Mouse (Mus musculus) kidney, adult 9 months (tissue): ENCODE data around the gene Pi4k2a.

Experiments used
- DNase-seq: peaks from one replicate; pipeline ENCODE4 v3.0.0; 2022

Gene Pi4k2a

GRCm38 (mm10) chr19:42089748-42090595 is at the start of gene Pi4k2a:
Gene Pi4k2a (plus strand): TSS chr19:42090470.
- peak; percentile 100 for DNase-seq

DNA sequence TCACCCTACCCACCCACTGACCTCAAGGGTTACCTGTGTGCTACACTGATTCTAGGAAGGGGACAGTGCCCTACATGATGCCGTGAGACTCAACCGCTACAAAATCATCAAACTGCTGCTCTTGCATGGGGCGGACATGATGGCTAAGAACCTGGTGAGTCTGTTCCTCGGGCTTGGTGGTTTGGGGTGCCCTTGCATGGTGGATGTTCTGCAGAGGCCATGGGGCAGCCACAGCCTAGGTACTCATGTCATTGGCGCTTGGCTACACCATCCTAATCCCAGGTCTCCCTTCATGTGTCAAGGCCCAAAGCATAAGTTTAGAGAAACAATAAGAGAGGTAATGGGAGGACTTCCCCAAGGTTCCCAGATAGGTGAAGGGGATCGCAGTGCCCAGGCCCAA is 46.3 kb upstream of the Pi4k2a start:
- DNase-seq = no peak

DNA sequence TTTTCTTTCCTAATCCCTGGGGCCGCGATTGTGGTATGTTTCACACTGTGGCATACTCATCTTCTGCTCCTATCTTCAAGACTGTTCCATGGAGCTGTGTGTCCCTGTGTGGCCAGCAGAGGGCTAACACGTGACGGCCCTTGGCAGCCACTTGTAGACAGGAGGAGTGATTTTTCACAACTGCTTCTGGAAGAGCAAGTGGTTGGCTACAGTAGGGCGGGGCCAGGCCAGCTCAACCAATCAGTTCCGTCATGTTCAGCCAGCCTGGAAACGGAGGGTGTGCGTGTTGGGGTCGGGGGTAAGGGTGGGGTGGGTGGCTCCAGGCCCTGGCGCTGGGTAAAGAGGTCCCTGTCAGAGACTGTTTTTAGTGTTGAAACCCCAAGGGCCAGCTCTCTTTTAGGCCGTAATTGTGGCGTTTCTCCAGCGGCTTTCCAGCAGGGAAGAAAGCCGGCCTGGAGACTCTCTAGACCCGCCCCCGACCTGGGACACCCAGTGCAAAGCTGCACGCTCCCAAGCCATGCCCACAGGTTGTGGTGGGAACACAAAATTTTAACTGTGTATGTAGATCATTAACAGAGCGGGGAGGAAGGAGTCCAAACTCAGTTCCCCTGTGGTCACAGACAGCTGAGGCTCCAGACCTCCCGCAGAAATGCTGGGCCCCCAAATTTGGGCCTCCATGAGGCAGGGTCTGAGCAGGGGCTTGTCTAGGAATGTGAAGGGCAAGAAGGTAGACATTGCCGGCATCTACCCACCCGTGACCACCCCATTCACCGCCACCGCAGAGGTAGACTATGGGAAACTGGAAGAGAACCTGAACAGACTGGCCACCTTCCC is 44.8 kb upstream of the Pi4k2a start, which contains the start of gene Hoga1:
TSS of gene Hoga1 (plus strand) at position 342 of the 834 bp plus-strand sequence.
- peak; percentile 95 for DNase-seq

- DNase-seq = peak; percentile 65
Measured at GRCm38 (mm10) chr19:42050251-42050650, 40.0 kb upstream of the Pi4k2a start.

DNA sequence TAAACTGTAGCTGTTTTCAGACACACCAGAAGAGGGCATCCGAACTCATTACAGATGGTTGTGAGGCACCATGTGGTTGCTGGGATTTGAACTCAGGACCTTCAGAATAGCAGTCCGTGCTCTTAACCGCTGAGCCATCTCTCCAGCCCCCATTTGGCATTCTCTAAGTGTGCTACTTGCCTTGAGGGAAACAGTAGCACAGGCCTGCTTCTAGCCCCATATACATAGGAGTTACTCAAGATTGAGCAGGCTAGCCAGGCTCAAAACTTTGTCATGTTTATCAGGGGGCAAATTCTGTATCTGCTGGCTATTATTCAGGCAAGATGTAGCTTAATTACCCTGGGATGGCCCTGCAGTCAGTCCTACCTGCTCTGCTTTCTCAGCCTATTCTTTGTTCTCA is 38.9 kb upstream of the Pi4k2a start:
- no peak for DNase-seq

DNA sequence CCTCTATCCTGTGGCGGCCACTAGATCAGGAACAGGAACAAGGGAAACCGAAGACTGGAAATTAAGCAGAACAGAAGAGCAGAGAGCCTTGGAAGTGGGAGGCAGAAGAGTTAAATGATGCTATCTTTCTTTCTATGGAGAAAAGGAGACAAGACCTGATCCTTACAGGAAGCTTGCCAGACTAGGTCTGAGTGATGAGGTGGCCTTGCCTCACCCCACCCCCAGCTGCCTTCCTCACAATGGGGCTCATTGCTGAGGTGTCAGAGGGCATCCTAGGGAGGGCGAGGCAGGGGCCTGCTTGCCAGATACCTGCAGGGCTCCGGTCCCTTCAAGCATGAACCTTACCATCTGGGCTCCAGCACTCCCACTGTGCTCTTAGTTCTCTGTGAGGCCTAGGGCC is 38.3 kb upstream of the Pi4k2a start, which contains the start of gene 4933411K16Rik:
TSS of gene 4933411K16Rik (plus strand) at position 301 of the 400 bp plus-strand sequence.
- DNase-seq = no peak

- DNase-seq = peak; percentile 93
Measured at GRCm38 (mm10) chr19:42054255-42054654, 36.0 kb upstream of the Pi4k2a start.

DNA sequence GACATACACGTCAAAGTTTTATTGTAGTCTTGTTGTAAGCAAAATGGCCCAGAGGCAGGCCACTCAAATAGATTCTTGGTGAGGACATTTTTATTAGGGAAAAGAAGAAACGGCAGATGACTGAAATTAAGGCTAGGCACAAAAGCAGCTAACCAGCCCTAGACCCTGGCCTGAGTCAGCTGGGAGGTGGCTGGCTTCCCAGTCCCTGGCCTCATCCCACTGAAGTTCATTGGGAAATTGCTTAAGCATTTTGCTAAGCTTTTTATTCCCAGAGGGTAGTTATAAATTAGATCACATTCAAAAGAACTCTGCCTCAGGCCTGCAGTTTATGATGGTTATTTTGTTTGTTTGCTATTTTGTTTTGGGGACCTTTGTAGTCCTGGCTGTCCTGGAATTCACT is 34.4 kb upstream of the Pi4k2a start:
- no peak for DNase-seq

DNA sequence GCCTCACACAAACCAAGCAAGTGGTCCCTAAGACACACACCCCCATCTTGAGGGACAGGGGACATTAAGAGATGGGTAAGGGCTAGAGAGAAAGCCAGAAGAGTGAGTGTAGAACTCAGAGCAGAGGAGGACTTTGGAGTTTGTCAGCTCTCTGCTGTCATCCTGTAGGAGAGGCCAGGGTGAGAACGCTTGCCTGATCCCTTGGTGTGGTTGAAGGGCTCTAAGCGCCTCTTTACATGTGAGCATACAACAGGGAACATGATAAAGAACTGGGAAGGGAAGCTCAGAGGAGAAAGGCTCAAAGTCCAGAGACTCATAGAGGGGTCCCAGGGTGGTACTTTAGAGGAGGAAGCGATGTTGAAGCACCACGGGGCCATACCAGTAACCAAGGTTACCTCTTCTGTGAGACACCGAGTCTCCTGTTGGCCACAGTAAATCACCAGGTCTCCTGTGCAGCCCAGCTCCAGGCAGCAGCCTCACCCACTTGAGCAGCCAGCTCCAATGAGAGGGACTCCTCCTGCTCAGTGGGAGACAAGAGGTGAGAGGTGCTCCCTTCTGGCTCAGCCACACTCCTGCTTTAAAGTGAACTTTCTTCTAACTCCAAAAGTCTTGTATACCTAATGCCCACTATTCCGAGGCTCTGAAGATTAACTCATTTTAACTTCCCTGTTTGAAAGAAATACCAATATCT is 33.4 kb upstream of the Pi4k2a start:
- DNase-seq = no peak

- no peak for DNase-seq
Measured at GRCm38 (mm10) chr19:42058426-42058825, 31.8 kb upstream of the Pi4k2a start.

DNA sequence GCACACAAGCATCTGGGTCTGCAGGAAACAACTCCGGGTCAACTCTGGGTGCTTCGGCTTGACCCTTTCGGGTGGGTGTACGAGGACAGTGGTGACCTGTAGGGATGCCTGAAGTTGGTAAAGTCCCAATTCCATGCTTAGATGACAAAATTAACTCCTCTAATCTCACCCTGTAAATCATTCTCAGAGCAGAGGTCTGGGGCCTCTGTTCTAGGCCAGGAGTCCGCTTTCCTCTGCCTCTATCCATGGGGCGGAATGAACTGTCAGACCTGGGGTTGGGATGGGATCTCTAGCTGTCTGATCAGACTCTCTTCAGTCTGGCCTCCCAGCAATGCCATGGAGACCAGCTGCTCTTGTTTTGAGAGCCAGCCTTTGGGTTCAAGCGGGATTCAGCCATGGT is 28.8 kb upstream of the Pi4k2a start:
- DNase-seq = peak; percentile 86

- DNase-seq = no peak
Measured at GRCm38 (mm10) chr19:42068441-42069240, 21.6 kb upstream of the Pi4k2a start.

- peak; percentile 68 for DNase-seq
Measured at GRCm38 (mm10) chr19:42069241-42069525, 21.1 kb upstream of the Pi4k2a start.

DNA sequence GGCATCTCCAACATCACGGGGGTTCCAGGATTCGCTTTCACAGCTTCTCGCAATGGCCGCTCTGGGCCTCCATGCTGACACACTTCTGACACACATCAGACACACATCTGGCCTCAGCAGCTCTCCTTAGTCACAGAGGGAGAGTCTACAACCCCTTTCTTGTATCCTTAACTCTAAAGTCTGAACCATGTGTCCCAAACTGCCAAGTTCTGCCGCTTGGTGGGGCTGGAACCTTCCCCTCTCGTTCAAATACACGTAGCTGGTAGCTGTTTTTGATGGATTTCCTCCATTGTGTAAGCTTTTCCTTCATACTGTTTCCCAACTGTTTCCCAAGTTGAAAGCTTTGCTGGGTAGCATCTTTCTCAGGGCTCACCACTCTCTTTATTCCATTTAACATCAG is 19.0 kb upstream of the Pi4k2a start:
- DNase-seq = no peak

DNA sequence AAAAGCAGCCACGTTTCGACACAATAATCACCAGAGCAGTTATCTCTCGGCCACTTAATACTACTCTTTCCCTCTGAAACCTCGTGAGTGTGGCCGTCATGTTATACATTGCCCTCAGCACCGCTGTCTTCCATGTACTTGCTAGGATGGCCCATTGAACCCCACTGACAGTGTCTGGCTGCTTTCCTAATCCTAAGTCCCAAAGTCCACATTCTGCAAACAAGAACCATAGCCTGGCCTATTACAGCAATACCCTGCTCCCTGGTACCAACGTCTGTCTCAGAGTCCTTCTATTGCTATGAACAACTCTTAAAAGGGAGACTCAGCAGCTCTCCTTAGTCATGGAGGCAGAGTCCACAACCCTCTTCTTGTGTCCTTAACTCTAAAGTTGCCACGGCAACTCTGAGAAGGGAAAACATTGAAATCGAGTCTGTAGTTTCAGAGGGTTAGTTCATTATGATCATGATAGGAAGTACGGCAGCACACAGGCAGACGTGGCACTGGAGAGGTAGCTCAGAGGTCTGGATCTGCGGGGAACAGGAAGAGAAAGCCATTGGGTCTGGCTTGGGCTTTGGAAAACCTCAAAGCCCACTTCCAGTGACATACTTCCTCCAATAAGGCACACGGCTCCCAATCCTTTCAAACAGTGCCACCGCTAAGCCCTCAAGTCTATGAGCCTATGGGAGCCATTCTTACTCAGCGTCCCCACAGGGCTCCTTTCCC is 18.2 kb upstream of the Pi4k2a start:
- DNase-seq = peak; percentile 91

DNA sequence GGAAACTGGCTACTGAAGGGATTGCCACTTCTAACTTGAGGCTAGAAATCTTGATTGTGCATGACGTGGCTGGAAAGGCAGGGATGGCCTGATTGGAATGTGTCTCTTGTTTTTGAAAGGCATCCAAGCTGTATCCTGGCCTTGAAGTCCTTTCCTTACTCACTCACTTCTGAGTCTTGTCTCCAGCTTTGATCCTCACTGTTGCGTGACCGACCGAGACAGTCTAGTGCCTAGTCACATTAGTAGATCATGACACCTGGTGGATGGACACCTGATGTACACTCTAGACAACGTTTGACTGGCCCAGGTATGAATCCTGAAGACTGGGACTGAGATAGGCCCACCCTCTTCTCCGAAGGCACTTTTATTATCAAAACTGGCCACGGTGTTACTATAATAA is 17.5 kb upstream of the Pi4k2a start:
- DNase-seq = peak; percentile 85

DNA sequence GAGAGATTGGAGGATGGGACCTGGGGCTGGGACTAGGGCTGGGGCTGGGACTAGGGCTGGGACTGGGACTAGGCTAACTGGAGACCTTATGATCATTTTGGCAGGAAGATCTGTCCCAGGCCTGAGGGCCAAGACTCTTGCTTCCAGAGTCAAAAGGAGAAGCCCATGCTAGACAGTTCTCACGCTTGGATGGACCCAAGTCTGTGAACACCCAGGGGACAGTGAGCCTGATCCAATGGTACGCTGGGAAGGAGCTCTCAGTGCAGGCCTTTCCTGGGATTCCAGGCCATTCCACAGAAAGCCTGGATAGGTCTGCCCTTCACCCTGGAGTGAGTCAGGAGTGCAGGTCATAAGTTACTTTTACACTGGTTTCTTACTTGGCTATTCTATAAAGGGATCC is 15.2 kb upstream of the Pi4k2a start:
- peak; percentile 38 for DNase-seq

DNA sequence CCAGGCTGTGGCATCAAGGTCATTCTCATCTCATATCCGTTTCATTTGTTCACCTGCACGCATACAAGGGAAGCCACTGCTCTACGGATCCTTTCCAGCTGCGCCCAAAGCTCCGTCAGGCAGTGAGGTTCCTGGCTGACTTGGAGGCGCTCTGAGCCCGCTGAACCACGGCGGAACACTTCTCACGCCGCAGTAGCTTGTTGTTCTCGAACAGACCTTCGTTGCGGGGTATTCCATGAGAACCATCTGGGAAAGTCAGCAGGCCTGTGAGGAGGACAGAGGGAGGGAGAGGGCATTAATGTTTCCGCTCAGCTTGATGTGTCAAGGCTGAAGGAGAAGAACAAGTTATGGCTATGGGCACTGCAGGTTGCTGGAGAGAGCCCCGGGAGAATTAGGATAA is 14.3 kb upstream of the Pi4k2a start:
- DNase-seq = no peak

DNA sequence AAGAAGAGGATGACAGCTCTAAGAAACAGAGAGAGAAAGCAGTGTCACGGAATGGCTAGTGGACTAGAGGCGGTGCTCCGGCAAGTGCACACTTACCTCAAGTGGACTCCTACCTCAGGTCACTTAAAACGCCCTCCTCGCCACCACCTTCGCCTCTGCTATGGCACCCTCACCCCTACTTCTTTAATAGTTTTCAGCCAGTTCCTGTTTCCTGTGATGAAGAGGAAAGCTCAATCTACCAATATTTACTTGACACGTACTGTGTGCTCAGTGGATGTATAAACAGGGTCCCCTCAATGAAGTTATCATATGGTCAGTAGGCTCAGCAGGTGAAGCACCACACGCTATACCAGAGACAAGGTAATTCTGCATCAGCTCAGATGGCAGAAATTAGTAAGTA is 11.7 kb upstream of the Pi4k2a start:
- DNase-seq = no peak

- no peak for DNase-seq
Measured at GRCm38 (mm10) chr19:42079006-42079405, 11.3 kb upstream of the Pi4k2a start.

- peak; percentile 72 for DNase-seq
Measured at GRCm38 (mm10) chr19:42079950-42080349, 10.3 kb upstream of the Pi4k2a start.

GRCm38 (mm10) chr19:42080469-42080868 is 9.8 kb upstream of the Pi4k2a start:
- peak; percentile 61 for DNase-seq
